Mouse (Mus musculus) hindbrain, embryonic 16.5 days (tissue): ENCODE measurements around the gene Cacna1a. TPM values are rescaled to one million over a fixed set of nuclear protein-coding genes. Genes with fewer than 3 reads are reported as not detected.
A peak's percentile ranks its signal among the peaks of the same experiment; 100 is the strongest.

Source experiments
- ATAC-seq: fragments of 200-750 bp; cut with Nextera tagmentation; 2 replicates; pipeline ENCODE4 v1.8.0; 2017; ENCODE audit warnings: moderate TSS enrichment, moderate library complexity
- H3K27ac ChIP-seq: fragments of 300-500 bp; sonication (generic); 2 replicates; pipeline ENCODE4 v1.5.1; 2014; ENCODE audit warnings: low read depth, mild to moderate bottlenecking, control low read depth, low read length, moderate library complexity
- H3K27me3 ChIP-seq: fragments of 300-500 bp; sonication (generic); replicated peaks from 2 replicates; pipeline ENCODE4 v1.6.1; 2014; ENCODE audit warnings: low read length; ENCODE audit not compliant: control insufficient read depth, insufficient read depth
- H3K36me3 ChIP-seq: fragments of 300-500 bp; sonication (generic); 2 replicates; pipeline ENCODE4 v1.6.1; 2014; ENCODE audit warnings: mild to moderate bottlenecking, low read length, moderate library complexity, mixed read lengths; ENCODE audit not compliant: control insufficient read depth, insufficient read depth
- H3K4me1 ChIP-seq: fragments of 300-500 bp; sonication (generic); 2 replicates; pipeline ENCODE4 v1.6.1; 2014; ENCODE audit warnings: low read depth, low read length; ENCODE audit not compliant: control insufficient read depth, insufficient read depth
- H3K4me2 ChIP-seq: fragments of 300-500 bp; sonication (generic); 2 replicates; pipeline ENCODE4 v1.6.1; 2014; ENCODE audit warnings: mild to moderate bottlenecking, low read length, control low read depth, moderate library complexity
- H3K4me3 ChIP-seq: fragments of 300-500 bp; sonication (generic); 2 replicates; pipeline ENCODE4 v1.5.1; 2014; ENCODE audit warnings: mild to moderate bottlenecking, low read length, control low read depth, moderate library complexity
- H3K9ac ChIP-seq: fragments of 300-500 bp; sonication (generic); 2 replicates; pipeline ENCODE4 v1.6.1; 2014; ENCODE audit warnings: low read depth, mild to moderate bottlenecking, control low read depth, low read length, moderate library complexity
- H3K9me3 ChIP-seq: fragments of 300-500 bp; sonication (generic); 2 replicates; pipeline ENCODE4 v1.6.1; 2014; ENCODE audit warnings: mild to moderate bottlenecking, low read length, moderate library complexity; ENCODE audit not compliant: control insufficient read depth
- WGBS: fragments of 180-500 bp; shearing (Covaris S2); extraction: QIAGEN DNeasy Blood & Tissue Kit; methylation state at CpG from one replicate; pipeline ENCODE4 v1.1.7; 2014; 5-methylcytosine and 5-hydroxymethylcytosine counted together
- polyA plus RNA-seq: library from polyadenylated mRNA; unstranded; fragments of >200 nt; fragmentation: Nextera tagmentation; extraction: Ambion mirVana; gene quantifications from 2 replicates; pipeline ENCODE4 v1.2.1, GENCODE M21; 2015

Cacna1a gene
- polyA plus RNA-seq, 1 experiment from 2014 or later, result 17.1 TPM

- no peak overlapping the region for H3K9ac ChIP-seq
- no peak overlapping the region for H3K27ac ChIP-seq
- peak overlapping the region; percentile 45 for H3K4me2 ChIP-seq
- no peaks in the 10 kb centered on the region for H3K36me3 ChIP-seq
- WGBS, result 23% methylated on average over 20 of the region's 20 CpGs
- peak; percentile 88 for ATAC-seq
- H3K9me3 ChIP-seq, result no peaks in the 10 kb centered on the region
- H3K4me3 ChIP-seq, result no peak overlapping the region
- H3K27me3 ChIP-seq, result no peaks in the 10 kb centered on the region
- no peaks in the 10 kb centered on the region for H3K4me1 ChIP-seq
Measured at GRCm38 (mm10) chr8:84357631-84358371, 30.4 kb upstream of the Cacna1a start.

GRCm38 (mm10) chr8:84363428-84364134, 24.7 kb upstream of the Cacna1a start:
- Histone ChIP-seq H3K4me2 (no peak overlapping the region), H3K36me3 (no peaks in the 10 kb centered on the region), H3K27ac (no peak overlapping the region), H3K27me3 (no peaks in the 10 kb centered on the region), H3K4me3 (no peak overlapping the region), H3K9me3 (no peaks in the 10 kb centered on the region), H3K9ac (no peak overlapping the region), H3K4me1 (no peaks in the 10 kb centered on the region; the same call in 1 of the 2 replicates)
- ATAC-seq, result peak; percentile 85
- 13% methylated on average over 23 of the region's 23 CpGs for WGBS

- Histone ChIP-seq H3K27me3 (no peaks in the 10 kb centered on the region), H3K4me2 (no peak overlapping the region), H3K4me1 (no peaks in the 10 kb centered on the region; the same call in 1 of the 2 replicates), H3K9me3 (no peaks in the 10 kb centered on the region), H3K27ac (no peak overlapping the region), H3K9ac (no peak overlapping the region), H3K36me3 (no peaks in the 10 kb centered on the region), H3K4me3 (no peak overlapping the region)
- WGBS, result 83% methylated on average over 1 of the region's 1 CpGs
- ATAC-seq, result peak; percentile 64; the same call in 1 of the 2 replicates
Measured at GRCm38 (mm10) chr8:84365197-84365596, 23.0 kb upstream of the Cacna1a start.

- Histone ChIP-seq H3K27me3 (no peaks in the 10 kb centered on the region), H3K9me3 (no peaks in the 10 kb centered on the region), H3K36me3 (no peaks in the 10 kb centered on the region), H3K27ac (no peak overlapping the region), H3K4me1 (no peaks in the 10 kb centered on the region), H3K4me3 (no peak overlapping the region), H3K4me2 (no peak overlapping the region), H3K9ac (no peak overlapping the region)
- 87% methylated on average over 4 of the region's 4 CpGs for WGBS
- ATAC-seq, result no peak
Measured at GRCm38 (mm10) chr8:84370972-84371371, 17.3 kb upstream of the Cacna1a start.

DNA sequence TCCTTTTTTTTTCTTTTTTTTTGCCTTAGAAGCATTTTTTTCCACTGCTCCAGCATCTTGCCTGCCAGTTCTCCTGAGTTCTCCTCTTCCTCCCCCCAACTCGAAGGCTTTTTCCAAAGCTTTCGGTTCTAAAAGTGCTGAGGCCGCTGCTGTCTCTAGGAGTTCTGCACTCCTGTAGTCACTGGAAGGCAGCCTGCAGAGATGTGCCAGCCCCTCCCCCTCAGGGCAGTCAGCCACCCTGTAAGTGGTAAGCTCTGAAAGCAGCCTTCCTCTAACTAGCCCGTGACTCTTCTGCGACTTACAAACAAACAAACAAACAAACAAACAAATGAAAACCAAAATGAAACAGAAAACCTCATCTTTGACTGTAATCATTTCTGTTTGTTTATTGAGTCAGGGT, 13.2 kb upstream of the Cacna1a start:
- H3K27me3 ChIP-seq, result no peaks in the 10 kb centered on the region
- H3K9me3 ChIP-seq, result no peaks in the 10 kb centered on the region
- H3K9ac ChIP-seq, result no peak overlapping the region
- H3K4me2 ChIP-seq, result no peak overlapping the region
- H3K27ac ChIP-seq, result no peak overlapping the region
- H3K4me1 ChIP-seq, result no peaks in the 10 kb centered on the region
- H3K36me3 ChIP-seq, result no peaks in the 10 kb centered on the region
- ATAC-seq, result no peak
- WGBS, result 24% methylated on average over 5 of the region's 5 CpGs
- H3K4me3 ChIP-seq, result no peak overlapping the region

DNA sequence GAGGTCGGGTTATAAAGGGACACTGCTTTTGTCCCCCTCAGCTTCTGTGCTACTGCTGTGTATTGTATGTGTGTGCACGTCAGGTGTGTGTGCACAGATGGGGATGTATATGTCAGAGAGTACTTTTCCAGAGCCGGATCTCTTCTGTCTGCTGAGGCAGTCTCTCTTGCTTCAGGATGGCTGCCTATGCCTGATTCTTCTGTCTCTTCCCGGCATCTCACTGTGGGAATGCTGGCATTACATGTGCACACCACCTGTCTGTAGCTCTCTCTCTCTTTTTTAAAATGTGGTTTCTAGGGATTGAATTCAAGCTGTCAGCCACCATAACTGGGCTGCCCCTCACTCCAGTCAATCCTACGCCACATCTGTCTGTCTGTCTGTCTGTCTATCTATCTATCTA, 12.4 kb upstream of the Cacna1a start:
- Histone ChIP-seq H3K9ac (no peak overlapping the region), H3K4me3 (no peak overlapping the region), H3K9me3 (no peaks in the 10 kb centered on the region), H3K27me3 (no peaks in the 10 kb centered on the region), H3K27ac (no peak overlapping the region), H3K4me2 (no peak overlapping the region), H3K36me3 (no peaks in the 10 kb centered on the region), H3K4me1 (no peaks in the 10 kb centered on the region)
- ATAC-seq, result no peak
- WGBS, result 80% methylated on average over 5 of the region's 5 CpGs

DNA sequence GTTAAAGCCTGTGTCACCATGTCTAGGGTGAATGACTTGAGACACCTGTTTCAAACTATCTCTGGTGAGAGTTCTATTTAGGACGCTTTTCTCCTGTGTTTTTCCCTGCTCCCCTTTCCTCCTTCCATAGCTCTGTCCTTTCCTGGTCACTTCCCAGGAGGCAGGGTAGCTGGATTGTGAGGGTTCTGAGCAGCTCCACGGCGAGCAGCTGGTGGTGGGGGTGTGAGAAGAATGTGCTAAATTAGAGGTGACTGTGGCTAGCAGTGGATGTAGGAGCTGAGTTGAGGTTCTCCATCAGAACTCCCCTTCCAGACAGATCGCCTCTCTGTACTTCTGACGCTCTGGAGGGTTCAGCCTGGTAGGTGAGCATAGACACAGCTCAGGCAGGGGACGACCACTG, 11.7 kb upstream of the Cacna1a start:
- 83% methylated on average over 6 of the region's 6 CpGs for WGBS

GRCm38 (mm10) chr8:84381676-84382075, 6.6 kb upstream of the Cacna1a start:
- Histone ChIP-seq H3K27me3 (no peaks in the 10 kb centered on the region), H3K4me1 (no peaks in the 10 kb centered on the region), H3K27ac (no peak overlapping the region), H3K4me3 (no peak overlapping the region), H3K4me2 (no peak overlapping the region), H3K36me3 (no peaks in the 10 kb centered on the region), H3K9ac (no peak overlapping the region), H3K9me3 (peaks cover 2% of the 10 kb centered on the region)
- 69% methylated on average over 7 of the region's 7 CpGs for WGBS
- no peak for ATAC-seq

More for the DNA sequence above, 11.7 kb upstream of the Cacna1a start:
- no peaks in the 10 kb centered on the region for H3K27me3 ChIP-seq
- no peak overlapping the region for H3K4me2 ChIP-seq
- H3K9ac ChIP-seq, result no peak overlapping the region
- no peak overlapping the region for H3K4me3 ChIP-seq
- ATAC-seq, result no peak
- no peaks in the 10 kb centered on the region for H3K36me3 ChIP-seq
- no peaks in the 10 kb centered on the region for H3K9me3 ChIP-seq
- H3K27ac ChIP-seq, result no peak overlapping the region
- H3K4me1 ChIP-seq, result no peaks in the 10 kb centered on the region

- H3K27ac ChIP-seq, result no peak overlapping the region
- H3K9ac ChIP-seq, result no peak overlapping the region
- H3K4me2 ChIP-seq, result no peak overlapping the region
- WGBS, result 78% methylated on average over 9 of the region's 9 CpGs
- H3K4me3 ChIP-seq, result no peak overlapping the region
- H3K9me3 ChIP-seq, result no peaks in the 10 kb centered on the region
- H3K4me1 ChIP-seq, result no peaks in the 10 kb centered on the region
- H3K36me3 ChIP-seq, result no peaks in the 10 kb centered on the region
- no peaks in the 10 kb centered on the region for H3K27me3 ChIP-seq
- no peak for ATAC-seq
Measured at GRCm38 (mm10) chr8:84388773-84389172, 533 bp downstream of the Cacna1a start.
